Mouse (Mus musculus) stomach, postnatal 0 days (tissue): Measurements from ENCODE around the gene Ift80. TPM values are rescaled to one million over a fixed set of nuclear protein-coding genes. Genes with fewer than 3 reads are reported as not detected.

Experiments
- ATAC-seq: fragments of 200-750 bp; cut with Nextera tagmentation; 2 replicates; pipeline ENCODE4 v1.8.0; 2017; ENCODE audit not compliant: low FRiP score, low TSS enrichment
- DNase-seq: peaks from one replicate; pipeline ENCODE4 v3.0.0-alpha.2; 2016; ENCODE audit warnings: low spot score
- H3K27ac ChIP-seq: fragments of 300-500 bp; sonication (generic); replicated peaks from 2 replicates; pipeline ENCODE4 v1.5.1; 2014; ENCODE audit warnings: mild to moderate bottlenecking, control low read depth
- H3K27me3 ChIP-seq: fragments of 300-500 bp; sonication (generic); 2 replicates; pipeline ENCODE4 v1.6.1; 2014; ENCODE audit warnings: low read length; ENCODE audit not compliant: control insufficient read depth, insufficient read depth
- H3K36me3 ChIP-seq: fragments of 300-500 bp; sonication (generic); 2 replicates; pipeline ENCODE4 v1.6.1; 2014; ENCODE audit warnings: low read length, mixed read lengths; ENCODE audit not compliant: control insufficient read depth, insufficient read depth
- H3K4me1 ChIP-seq: fragments of 300-500 bp; sonication (generic); replicated peaks from 2 replicates; pipeline ENCODE4 v1.6.1; 2014; ENCODE audit warnings: antibody characterized with exemption; ENCODE audit not compliant: control insufficient read depth, insufficient read depth
- H3K4me2 ChIP-seq: fragments of 300-500 bp; sonication (generic); replicated peaks from 2 replicates; pipeline ENCODE4 v1.6.1; 2014; ENCODE audit warnings: low read depth, mild to moderate bottlenecking, control low read depth, moderate library complexity
- H3K4me3 ChIP-seq: fragments of 300-500 bp; sonication (generic); 2 replicates; pipeline ENCODE4 v1.5.1; 2014; ENCODE audit warnings: low read depth, low read length, control low read depth
- H3K9ac ChIP-seq: fragments of 300-500 bp; sonication (generic); 2 replicates; pipeline ENCODE4 v1.6.1; 2014; ENCODE audit warnings: mild to moderate bottlenecking, low read length, control low read depth, mixed read lengths
- H3K9me3 ChIP-seq: fragments of 300-500 bp; sonication (generic); 2 replicates; pipeline ENCODE4 v1.6.1; 2016; ENCODE audit warnings: low read length; ENCODE audit not compliant: control insufficient read depth
- CTCF ChIP-seq: IDR thresholded peaks from 2 replicates; pipeline ENCODE4 v1.5.1; 2016; ENCODE audit warnings: antibody characterized with exemption, low read depth, mild to moderate bottlenecking, moderate library complexity
- EP300 ChIP-seq: optimal IDR thresholded peaks from 2 replicates; pipeline ENCODE3; 2016; ENCODE audit warnings: antibody characterized with exemption
- WGBS: fragments of 180-500 bp; shearing (Covaris S2); extraction: QIAGEN DNeasy Blood & Tissue Kit; methylation state at CpG from one replicate; pipeline ENCODE4 v1.1.7; 2014; 5-methylcytosine and 5-hydroxymethylcytosine counted together
- polyA plus RNA-seq: library from polyadenylated mRNA; unstranded; fragments of >200 nt; fragmentation: Nextera tagmentation; extraction: Ambion mirVana; gene quantifications from 2 replicates; pipeline ENCODE4 v1.2.1, GENCODE M21; 2015

Ift80 gene
- polyA plus RNA-seq, 1 experiment from 2014 or later = 2.2 TPM

DNA sequence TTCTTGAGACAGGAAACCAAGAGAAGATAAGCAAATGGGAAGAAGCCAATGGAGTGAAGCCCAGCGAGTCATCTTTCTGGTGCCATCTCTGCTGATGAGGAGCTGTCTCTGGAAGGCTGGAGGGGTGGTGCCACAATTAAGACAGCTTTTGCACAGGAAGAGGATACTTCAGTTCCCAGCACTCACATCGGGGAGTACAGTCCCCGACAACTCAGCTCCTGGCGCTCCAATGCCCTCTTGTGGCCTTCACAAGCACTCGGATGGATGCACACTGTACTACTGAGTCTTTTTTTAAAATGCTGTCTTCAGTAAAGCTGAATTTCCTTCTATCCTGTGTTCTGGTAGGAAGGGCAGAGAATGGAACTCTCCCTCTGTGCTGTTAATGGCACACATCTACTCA, 107.2 kb downstream of the Ift80 start:
- Histone ChIP-seq H3K4me3 (no peak overlapping the region), H3K27me3 (no peaks in the 10 kb centered on the region), H3K4me1 (no peaks in the 10 kb centered on the region), H3K9ac (no peak overlapping the region), H3K27ac (no peak overlapping the region), H3K9me3 (no peaks in the 10 kb centered on the region), H3K4me2 (no peak overlapping the region), H3K36me3 (no peaks in the 10 kb centered on the region)
- ATAC-seq (no peak), DNase-seq (no peak)
- TF ChIP-seq CTCF (peak; percentile 18; the same call in 1 of the 2 replicates), EP300 (no peak)
- WGBS = 87% methylated on average over 5 of the region's 5 CpGs

DNA sequence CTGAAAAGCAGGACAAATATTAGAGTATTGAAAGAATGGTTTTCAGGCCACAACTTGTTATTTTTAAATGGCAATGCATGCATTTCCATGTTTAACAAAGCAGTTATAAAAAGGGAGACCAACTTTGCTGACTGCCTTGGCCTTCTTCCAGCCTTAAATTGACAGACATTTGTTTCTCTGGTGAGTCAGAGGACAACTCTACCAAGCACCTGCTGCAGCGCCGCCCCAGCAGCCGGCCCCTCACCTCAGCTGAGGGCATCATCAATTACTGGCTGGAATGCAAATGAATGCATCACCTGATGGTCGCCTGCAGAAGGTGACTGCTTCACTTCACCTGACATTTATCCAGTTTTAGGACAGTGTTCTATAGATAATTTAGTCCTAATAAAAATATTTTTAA, 108.9 kb downstream of the Ift80 start:
- Histone ChIP-seq H3K4me3 (no peak overlapping the region), H3K27me3 (no peaks in the 10 kb centered on the region), H3K4me1 (no peaks in the 10 kb centered on the region), H3K4me2 (no peak overlapping the region), H3K9ac (no peak overlapping the region), H3K36me3 (no peaks in the 10 kb centered on the region), H3K27ac (no peak overlapping the region), H3K9me3 (no peaks in the 10 kb centered on the region)
- ATAC-seq (no peak), DNase-seq (no peak)
- 35% methylated on average over 4 of the region's 4 CpGs for WGBS
- no peak for TF ChIP-seq EP300
- TF ChIP-seq CTCF = no peak

DNA sequence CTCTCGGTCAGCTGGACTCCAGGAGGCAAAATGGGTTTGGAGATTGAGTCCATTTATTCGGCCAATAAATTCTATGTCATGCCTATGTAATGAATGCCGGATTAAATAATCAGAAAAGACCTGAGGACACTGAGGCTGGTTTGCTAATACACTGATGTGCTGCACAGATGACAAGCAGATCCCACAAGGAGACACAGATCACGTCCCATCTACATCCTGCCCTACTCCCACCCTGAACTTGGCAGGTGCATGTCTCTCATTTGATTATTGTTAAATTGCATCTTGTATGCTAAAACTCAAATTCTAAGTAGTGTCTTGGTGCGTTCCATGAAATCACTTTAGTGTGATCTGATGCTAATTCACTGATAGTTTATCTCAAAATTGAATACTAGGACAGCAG, 117.5 kb downstream of the Ift80 start:
- H3K36me3 ChIP-seq = no peaks in the 10 kb centered on the region
- WGBS = 89% methylated on average over 5 of the region's 5 CpGs

DNA sequence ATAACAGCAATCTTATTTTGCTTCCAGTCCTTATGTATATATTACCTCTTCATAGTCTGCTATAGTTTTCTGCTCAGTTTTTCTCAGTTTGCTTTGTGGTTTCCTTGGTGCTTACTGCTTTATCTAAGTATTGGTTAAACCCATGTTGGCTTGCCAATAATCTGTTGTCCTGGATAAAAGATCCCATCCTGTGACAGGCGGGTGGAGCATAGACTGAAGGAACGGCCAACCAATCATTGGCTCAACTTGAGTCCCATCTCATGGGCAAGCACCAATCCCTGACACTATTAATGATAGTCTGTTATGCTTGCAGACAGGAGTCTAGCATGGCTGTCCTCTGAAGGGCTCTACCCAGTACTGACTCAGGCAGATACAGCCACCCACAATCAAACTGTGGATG, 130.3 kb downstream of the Ift80 start:
- 88% methylated on average over 2 of the region's 2 CpGs for WGBS

More for the DNA sequence above, 117.5 kb downstream of the Ift80 start:
- DNase-seq = no peak
- no peaks in the 10 kb centered on the region for H3K9me3 ChIP-seq
- no peak overlapping the region for H3K9ac ChIP-seq
- no peak overlapping the region for H3K4me3 ChIP-seq
- no peak for TF ChIP-seq EP300
- no peak for TF ChIP-seq CTCF
- no peaks in the 10 kb centered on the region for H3K4me1 ChIP-seq
- no peak overlapping the region for H3K27ac ChIP-seq
- no peak for ATAC-seq
- H3K4me2 ChIP-seq = no peak overlapping the region
- H3K27me3 ChIP-seq = no peaks in the 10 kb centered on the region

DNA sequence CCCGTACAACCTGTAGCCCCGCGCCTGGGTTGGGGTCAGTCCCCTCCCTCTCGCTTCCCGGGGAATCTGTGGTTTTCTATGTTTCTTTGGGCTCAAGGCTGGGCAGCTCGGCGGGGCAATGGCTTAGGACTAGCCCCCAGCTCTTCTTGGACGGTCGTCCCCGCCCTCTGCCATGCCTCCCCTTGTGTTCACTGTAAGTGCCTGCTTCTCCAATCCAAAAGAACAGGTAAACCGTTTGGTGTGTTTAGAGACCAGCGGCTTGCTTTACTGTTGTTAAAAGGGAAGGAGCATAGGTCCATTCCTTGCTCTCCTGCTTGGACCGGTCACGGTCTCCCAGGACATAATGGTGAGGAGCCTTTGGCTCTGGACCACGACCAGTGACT, 133.8 kb downstream of the Ift80 start:
- Histone ChIP-seq H3K9ac (peak overlapping the region; percentile 18; the same call in 1 of the 2 replicates), H3K4me1 (no peaks in the 10 kb centered on the region), H3K36me3 (no peaks in the 10 kb centered on the region), H3K9me3 (no peaks in the 10 kb centered on the region), H3K27me3 (peaks cover 7% of the 10 kb centered on the region; the same call in 1 of the 2 replicates), H3K4me2 (peak overlapping the region; percentile 99), H3K4me3 (peak overlapping the region; percentile 56), H3K27ac (no peak overlapping the region)
- no peak for DNase-seq
- TF ChIP-seq EP300 = no peak
- TF ChIP-seq CTCF = no peak
- ATAC-seq = no peak
- 6% methylated on average over 15 of the region's 15 CpGs for WGBS

More for the DNA sequence above, 130.3 kb downstream of the Ift80 start:
- no peak for DNase-seq
- H3K9ac ChIP-seq = no peak overlapping the region
- peaks cover 7% of the 10 kb centered on the region; the same call in 1 of the 2 replicates for H3K27me3 ChIP-seq
- no peak overlapping the region for H3K4me3 ChIP-seq
- H3K27ac ChIP-seq = no peak overlapping the region
- H3K9me3 ChIP-seq = no peaks in the 10 kb centered on the region
- TF ChIP-seq CTCF (no peak), EP300 (no peak)
- no peak overlapping the region for H3K4me2 ChIP-seq
- no peaks in the 10 kb centered on the region for H3K4me1 ChIP-seq
- no peaks in the 10 kb centered on the region for H3K36me3 ChIP-seq
- ATAC-seq = no peak

DNA sequence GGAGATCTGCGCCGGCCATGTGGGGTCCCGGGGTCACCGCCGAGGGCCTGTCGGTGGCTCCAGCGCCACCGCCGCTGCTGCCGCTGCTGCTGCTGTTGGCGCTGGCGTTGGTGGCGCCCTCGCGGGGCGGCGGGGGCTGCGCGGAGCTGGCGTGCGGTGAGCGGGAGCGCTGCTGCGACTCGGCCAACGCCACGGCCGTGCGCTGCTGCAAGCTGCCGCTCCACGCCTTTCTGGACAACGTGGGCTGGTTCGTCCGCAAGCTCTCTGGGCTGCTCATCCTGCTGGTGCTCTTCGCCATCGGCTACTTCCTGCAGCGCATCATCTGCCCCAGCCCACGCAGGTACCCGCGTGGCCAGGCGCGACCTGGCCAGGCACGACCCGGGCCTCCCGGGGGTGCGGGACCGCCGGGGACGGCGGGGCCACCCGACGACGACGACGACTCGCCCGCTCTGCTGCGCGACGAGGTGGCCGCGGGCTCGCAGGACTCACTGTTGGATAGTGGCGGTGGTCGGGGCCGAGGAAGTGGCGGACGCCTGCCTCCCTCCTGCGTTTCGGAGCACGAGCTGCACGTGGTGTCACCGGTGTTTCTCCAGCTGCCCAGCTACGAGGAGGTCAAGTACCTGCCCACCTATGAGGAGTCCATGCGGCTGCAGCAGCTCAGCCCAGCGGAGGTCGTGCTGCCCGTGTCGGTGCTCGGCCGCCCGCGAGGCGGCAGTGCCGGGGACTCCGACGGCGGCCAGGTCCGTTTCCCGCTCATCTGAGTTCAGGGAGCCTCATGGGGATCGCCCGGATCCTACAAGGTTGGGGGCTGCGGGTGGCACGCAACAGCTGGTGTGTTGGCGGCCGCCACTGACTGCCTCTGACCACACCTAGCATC, 134.4 kb downstream of the Ift80 start:
- H3K9ac ChIP-seq = peak overlapping the region; percentile 27; the same call in 1 of the 2 replicates
- WGBS = under 1% methylated on average over 92 of the region's 96 CpGs
- H3K36me3 ChIP-seq = no peaks in the 10 kb centered on the region
- H3K27ac ChIP-seq = no peak overlapping the region
- TF ChIP-seq EP300 (no peak), CTCF (peak; percentile 63)
- H3K4me2 ChIP-seq = peak overlapping the region; percentile 99
- H3K4me1 ChIP-seq = no peaks in the 10 kb centered on the region
- H3K27me3 ChIP-seq = peaks cover 7% of the 10 kb centered on the region; the same call in 1 of the 2 replicates
- DNase-seq = peak; percentile 52
- peak overlapping the region; percentile 56 for H3K4me3 ChIP-seq
- H3K9me3 ChIP-seq = no peaks in the 10 kb centered on the region
- ATAC-seq = peak; percentile 67
